8 mouse cellular contexts compared by ENCODE assay signal in genomic region chr16:8638131-8638530, GRCm38 (mm10). TPM values are rescaled to one million over a fixed set of nuclear protein-coding genes. Genes with fewer than 3 reads are reported as not detected.
DNase-seq lines count a peak whose midpoint lies in the region; ATAC-seq and TF ChIP-seq lines count a peak whose summit lies in the region.

No protein-coding gene starts in this region.

- no peak for TF ChIP-seq CTCF in lung, postnatal 0 days (IDR thresholded peaks at IDR 0.05)
- TF ChIP-seq CTCF in small intestine, adult 2 months (IDR thresholded peaks at IDR 0.05; ENCODE audit: extremely low read depth, insufficient read length, insufficient replicate concordance, low read depth, low read length): 0 out of 2 replicates have a peak, but pooled peaks have one; percentile 8

- peak overlapping the region; percentile 78 for H3K9ac ChIP-seq in lung, postnatal 0 days (replicated peaks; ENCODE audit: low read depth)
- peak overlapping the region; percentile 86 for H3K9ac ChIP-seq in limb, embryonic 11.5 days (ENCODE audit: low read length)

- no peaks in the 10 kb centered on the region for H3K27me3 ChIP-seq in lung, postnatal 0 days (replicated peaks; ENCODE audit: insufficient read depth, low read length)
- no peaks in the 10 kb centered on the region for H3K27me3 ChIP-seq in erythroblast, embryonic 14.5 days (ENCODE audit: control insufficient read depth)
- no peaks in the 10 kb centered on the region for H3K27me3 ChIP-seq in limb, embryonic 11.5 days (ENCODE audit: control insufficient read depth, insufficient read depth, low read length)
- no peaks in the 10 kb centered on the region for H3K27me3 ChIP-seq in small intestine, adult 2 months (ENCODE audit: control insufficient read depth, insufficient read depth, low read length)

- peak overlapping the region; percentile 85 for H3K4me2 ChIP-seq in lung, postnatal 0 days (replicated peaks; ENCODE audit: low read depth, low read length)
- H3K4me2 ChIP-seq in limb, embryonic 11.5 days (ENCODE audit: low read depth, severe bottlenecking): peak overlapping the region; percentile 80

- no peak for TF ChIP-seq POLR2A in small intestine, adult 2 months (IDR thresholded peaks at IDR 0.05; ENCODE audit: low read depth, low read length)

- peak overlapping the region; percentile 79 for H3K4me3 ChIP-seq in lung, postnatal 0 days (ENCODE audit: low read depth, low read length)
- peak overlapping the region; percentile 77 for H3K4me3 ChIP-seq in erythroblast, embryonic 14.5 days (replicated peaks)
- H3K4me3 ChIP-seq in limb, embryonic 11.5 days (ENCODE audit: low read depth, low read length): peak overlapping the region; percentile 78
- H3K4me3 ChIP-seq in small intestine, adult 2 months (ENCODE audit: low read depth, low read length): peak overlapping the region; percentile 74

- TF ChIP-seq EP300 in lung, postnatal 0 days (IDR thresholded peaks at IDR 0.05): no peak

- peaks cover 4% of the 10 kb centered on the region; the same call in 1 of the 2 replicates for H3K4me1 ChIP-seq in lung, postnatal 0 days (ENCODE audit: insufficient read depth, low read depth, low read length)
- peaks cover 64% of the 10 kb centered on the region for H3K4me1 ChIP-seq in erythroblast, embryonic 14.5 days (ENCODE audit: control insufficient read depth)
- peaks cover 7% of the 10 kb centered on the region for H3K4me1 ChIP-seq in limb, embryonic 11.5 days (ENCODE audit: control insufficient read depth, insufficient read depth, low read length)
- peaks cover 15% of the 10 kb centered on the region for H3K4me1 ChIP-seq in small intestine, adult 2 months (ENCODE audit: control insufficient read depth, insufficient read depth, insufficient read length, low read length)

- ATAC-seq in lung, postnatal 0 days: no peak
- no peak for ATAC-seq in limb, embryonic 11.5 days (ENCODE audit: insufficient number of reproducible peaks, low FRiP score, low TSS enrichment, low read depth)
- no peak for ATAC-seq in CD4-positive, CD25-positive, alpha-beta regulatory T cell, adult 4 months

- no peak for DNase-seq in lung, postnatal 0 days (ENCODE audit: low spot score)
- no peak for DNase-seq in lung, postnatal 4 days
- DNase-seq in limb, embryonic 11.5 days (ENCODE audit: low spot score): no peak
- DNase-seq in right cerebral cortex, postnatal 14 days: no peak
- DNase-seq in layer of hippocampus, postnatal 10 days (ENCODE audit: low spot score in 2 of 2): no peak

- H3K27ac ChIP-seq in lung, postnatal 0 days (ENCODE audit: low read length): peak overlapping the region; percentile 91
- no peak overlapping the region; the same call in 1 of the 2 replicates for H3K27ac ChIP-seq in limb, embryonic 11.5 days (replicated peaks; ENCODE audit: low read depth, low read length)
- H3K27ac ChIP-seq in small intestine, adult 2 months (ENCODE audit: insufficient read depth, low read depth, low read length): peak overlapping the region; percentile 89

- no peaks in the 10 kb centered on the region for H3K9me3 ChIP-seq in lung, postnatal 0 days (ENCODE audit: low read length)
- no peaks in the 10 kb centered on the region for H3K9me3 ChIP-seq in erythroblast, embryonic 14.5 days (ENCODE audit: control insufficient read depth, low read length)
- no peaks in the 10 kb centered on the region; the same call in 1 of the 2 replicates for H3K9me3 ChIP-seq in limb, embryonic 11.5 days (ENCODE audit: control insufficient read depth, low read length)

- 21% methylated on average over 7 of the region's 7 CpGs for WGBS in lung, postnatal 0 days
- WGBS in limb, embryonic 11.5 days: 53% methylated on average over 7 of the region's 7 CpGs
- WGBS in small intestine, adult 2 months: 7% methylated on average over 7 of the region's 7 CpGs

- no peaks in the 10 kb centered on the region for H3K36me3 ChIP-seq in lung, postnatal 0 days (ENCODE audit: insufficient read depth, low read length)
- H3K36me3 ChIP-seq in erythroblast, embryonic 14.5 days (ENCODE audit: control insufficient read depth): peaks cover 70% of the 10 kb centered on the region
- H3K36me3 ChIP-seq in limb, embryonic 11.5 days (ENCODE audit: control insufficient read depth, insufficient read depth, low read length): peaks cover 11% of the 10 kb centered on the region; the same call in 1 of the 2 replicates
- peaks cover 13% of the 10 kb centered on the region for H3K36me3 ChIP-seq in small intestine, adult 2 months (ENCODE audit: control insufficient read depth, insufficient read depth, low read length)

RNA-seq across cellular contexts. Expression of gene Tmem186, which starts 0.6 kb away (rescaled TPM):
- polyA plus RNA-seq in lung, postnatal 0 days (2015; fragmentation: Nextera tagmentation; extraction: Ambion mirVana): 8.2 and 8.7 TPM in 2 replicates
- polyA plus RNA-seq in erythroblast, embryonic 14.5 days (2012): 0.31 and 0.35 TPM in 2 replicates
- polyA plus RNA-seq in limb, embryonic 11.5 days (2014; fragmentation: Nextera tagmentation; extraction: Ambion mirVana): 17.2 and 17.5 TPM in 2 replicates
- 6.2 and 8.6 TPM in 2 replicates for polyA plus RNA-seq in small intestine, adult 2 months (2012; rRNA removed)
- total RNA-seq in layer of hippocampus, postnatal 10 days (2021): 10 to 100 TPM; 10.9 to 11.1 TPM
- polyA plus RNA-seq in CD4-positive, CD25-positive, alpha-beta regulatory T cell, adult 4 months (2017; shearing (Covaris generic)): 10 to 100 TPM; 10.1 to 15.7 TPM

RNA-seq across cellular contexts. Expression of gene Pmm2, which starts 0.7 kb away (rescaled TPM):
- polyA plus RNA-seq in lung, postnatal 0 days (2015; fragmentation: Nextera tagmentation; extraction: Ambion mirVana): 38.0 and 40.2 TPM in 2 replicates
- 1.6 and 2.7 TPM in 2 replicates for polyA plus RNA-seq in erythroblast, embryonic 14.5 days (2012)
- 43.7 and 48.5 TPM in 2 replicates for polyA plus RNA-seq in limb, embryonic 11.5 days (2014; fragmentation: Nextera tagmentation; extraction: Ambion mirVana)
- 116 and 240 TPM in 2 replicates for polyA plus RNA-seq in small intestine, adult 2 months (2012; rRNA removed)
- total RNA-seq in layer of hippocampus, postnatal 10 days (2021): 10 to 100 TPM; 32.3 to 32.5 TPM
- 100 to 1,000 TPM in 1 of 2 experiments, 10 to 100 TPM in 1; 93.6 to 129 TPM for polyA plus RNA-seq in CD4-positive, CD25-positive, alpha-beta regulatory T cell, adult 4 months (2017; shearing (Covaris generic))

RNA-seq across cellular contexts. Expression of gene Carhsp1, which starts 33.8 kb away (rescaled TPM):
- polyA plus RNA-seq in lung, postnatal 0 days (2015; fragmentation: Nextera tagmentation; extraction: Ambion mirVana): 86.9 and 97.1 TPM in 2 replicates
- polyA plus RNA-seq in erythroblast, embryonic 14.5 days (2012): 30.7 and 31.2 TPM in 2 replicates
- polyA plus RNA-seq in limb, embryonic 11.5 days (2014; fragmentation: Nextera tagmentation; extraction: Ambion mirVana): 53.4 and 53.6 TPM in 2 replicates
- 31.8 and 61.6 TPM in 2 replicates for polyA plus RNA-seq in small intestine, adult 2 months (2012; rRNA removed)
- 10 to 100 TPM; 21.8 to 22.1 TPM for total RNA-seq in layer of hippocampus, postnatal 10 days (2021)
- 10 to 100 TPM; 11.7 to 29.4 TPM for polyA plus RNA-seq in CD4-positive, CD25-positive, alpha-beta regulatory T cell, adult 4 months (2017; shearing (Covaris generic))

RNA-seq across cellular contexts. Expression of gene Gm5767, which starts 42.4 kb away (rescaled TPM):
- polyA plus RNA-seq in lung, postnatal 0 days (2015; fragmentation: Nextera tagmentation; extraction: Ambion mirVana): not detected in 2 replicates
- polyA plus RNA-seq in erythroblast, embryonic 14.5 days (2012): not detected in 2 replicates
- not detected in 2 replicates for polyA plus RNA-seq in limb, embryonic 11.5 days (2014; fragmentation: Nextera tagmentation; extraction: Ambion mirVana)
- 0.42 TPM in 1 of 2 replicates, not detected in the other for polyA plus RNA-seq in small intestine, adult 2 months (2012; rRNA removed)
- total RNA-seq in layer of hippocampus, postnatal 10 days (2021): not detected
- polyA plus RNA-seq in CD4-positive, CD25-positive, alpha-beta regulatory T cell, adult 4 months (2017; shearing (Covaris generic)): not detected

Comparison
In these comparisons a context has a peak if more than half of its experiments do, and no peak if none do; other contexts are left out.
1. RNA of gene Pmm2, which starts 0.7 kb away (polyA plus RNA-seq): 116 to 240 TPM in small intestine, adult 2 months, 93.6 to 129 TPM in CD4-positive, CD25-positive, alpha-beta regulatory T cell, adult 4 months, 43.7 to 48.5 TPM in limb, embryonic 11.5 days and 38.0 to 40.2 TPM in lung, postnatal 0 days; 1.6 to 2.7 TPM in erythroblast, embryonic 14.5 days; every median in the first group is over 10 times any median in the second.
2. Peak in every context shown above with its lines, with median percentiles within 50 percentile points of each other: H3K4me3 ChIP-seq.